Mouse (Mus musculus): ENCODE measurements at regions not wholly inside any gene's neighbourhood (a gene's known extent, or its start where the extent isn't known, plus 50 kb on each side); places are given as distances from the start of the nearest gene placed in this dataset.

- no peak for TF ChIP-seq CTCF (IDR thresholded peaks at IDR 0.05; ENCODE audit: insufficient read depth, low read depth, low read length)
- TF ChIP-seq POLR2A (IDR thresholded peaks at IDR 0.05; ENCODE audit: insufficient read depth, low read depth, low read length), result no peak
Measured at GRCm38 (mm10) chr6:140336414-140336941, 87.4 kb upstream of the Plekha5 start.
